Mouse (Mus musculus) C2C12 (cell line): Measurements from ENCODE around the gene Suclg2.

Source experiments
- CEBPB ChIP-seq: IDR thresholded peaks from one replicate; pipeline ENCODE4 v1.6.1; 2011; ENCODE audit warnings: low read depth, mild to moderate bottlenecking, control low read depth, moderate library complexity
- CTCF ChIP-seq: IDR thresholded peaks from one replicate; pipeline ENCODE4 v1.5.1; 2011; ENCODE audit not compliant: control insufficient read depth, insufficient read depth, insufficient read length
- MAX ChIP-seq: IDR thresholded peaks from one replicate; pipeline ENCODE4 v1.6.1; 2011; ENCODE audit warnings: mild to moderate bottlenecking, control low read depth

DNA sequence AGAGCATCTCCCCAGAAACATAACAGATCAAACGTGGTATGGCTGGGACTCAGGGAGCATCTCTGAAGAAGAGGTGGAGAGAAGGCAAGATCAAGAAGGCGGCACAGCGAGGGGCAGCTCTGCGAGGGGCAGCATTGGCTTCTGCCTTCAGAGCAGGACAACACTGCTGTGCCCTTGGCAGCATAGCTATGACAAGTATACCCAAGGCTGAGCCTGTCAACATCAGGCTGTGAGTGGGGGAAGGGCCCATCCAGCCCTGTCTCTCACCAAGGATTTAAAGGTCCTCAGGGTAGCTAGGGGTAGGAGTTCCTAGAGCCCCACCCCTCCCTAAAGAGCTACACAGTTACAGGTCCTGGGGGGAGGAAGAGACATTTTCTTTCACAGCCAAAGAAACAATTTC is 23.7 kb downstream of the Suclg2 start:
- TF ChIP-seq CTCF = no peak
- no peak for TF ChIP-seq CEBPB
- no peak for TF ChIP-seq MAX
